Mouse (Mus musculus): ENCODE measurements at regions not wholly inside any gene's neighbourhood (a gene's known extent, or its start where the extent isn't known, plus 50 kb on each side); places are given as distances from the start of the nearest gene placed in this dataset.

DNA sequence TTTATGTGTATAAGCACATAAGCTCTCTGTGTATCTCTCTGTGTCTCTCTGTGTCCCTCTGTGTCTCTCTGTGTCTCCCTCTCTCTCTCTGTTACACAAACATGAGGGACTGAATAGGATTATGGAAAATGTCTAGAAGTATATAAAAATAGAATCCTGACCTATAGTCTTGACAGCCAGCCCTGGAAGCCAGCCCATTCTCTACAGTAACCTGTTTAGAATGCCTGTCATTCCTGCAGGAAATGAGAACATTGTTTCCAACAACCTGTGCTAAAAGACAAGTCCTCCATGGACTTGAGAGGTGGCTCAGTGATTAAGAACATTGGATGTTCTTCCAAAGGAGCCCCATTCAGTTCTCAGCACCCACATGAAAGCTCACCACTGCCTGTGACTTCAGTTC, 714.4 kb downstream of the Tns3 start:
- Histone ChIP-seq H3K27ac (ENCODE audit: low read depth) (no peak overlapping the region), H3K27me3 (ENCODE audit: insufficient read depth, low read length) (no peaks in the 10 kb centered on the region), H3K4me2 (ENCODE audit: low read depth, low read length) (no peak overlapping the region), H3K4me1 (ENCODE audit: insufficient read depth) (no peaks in the 10 kb centered on the region), H3K36me3 (replicated peaks; ENCODE audit: insufficient read depth, low read length) (no peaks in the 10 kb centered on the region), H3K9me3 (ENCODE audit: low read length) (no peaks in the 10 kb centered on the region), H3K4me3 (ENCODE audit: low read depth, low read length) (no peak overlapping the region), H3K9ac (replicated peaks) (no peak overlapping the region)
- ATAC-seq = no peak
- TF ChIP-seq CTCF (IDR thresholded peaks at IDR 0.05; ENCODE audit: low read depth) (no peak), EP300 (IDR thresholded peaks at IDR 0.05; ENCODE audit: low read depth) (no peak)
- DNase-seq = no peak

DNA sequence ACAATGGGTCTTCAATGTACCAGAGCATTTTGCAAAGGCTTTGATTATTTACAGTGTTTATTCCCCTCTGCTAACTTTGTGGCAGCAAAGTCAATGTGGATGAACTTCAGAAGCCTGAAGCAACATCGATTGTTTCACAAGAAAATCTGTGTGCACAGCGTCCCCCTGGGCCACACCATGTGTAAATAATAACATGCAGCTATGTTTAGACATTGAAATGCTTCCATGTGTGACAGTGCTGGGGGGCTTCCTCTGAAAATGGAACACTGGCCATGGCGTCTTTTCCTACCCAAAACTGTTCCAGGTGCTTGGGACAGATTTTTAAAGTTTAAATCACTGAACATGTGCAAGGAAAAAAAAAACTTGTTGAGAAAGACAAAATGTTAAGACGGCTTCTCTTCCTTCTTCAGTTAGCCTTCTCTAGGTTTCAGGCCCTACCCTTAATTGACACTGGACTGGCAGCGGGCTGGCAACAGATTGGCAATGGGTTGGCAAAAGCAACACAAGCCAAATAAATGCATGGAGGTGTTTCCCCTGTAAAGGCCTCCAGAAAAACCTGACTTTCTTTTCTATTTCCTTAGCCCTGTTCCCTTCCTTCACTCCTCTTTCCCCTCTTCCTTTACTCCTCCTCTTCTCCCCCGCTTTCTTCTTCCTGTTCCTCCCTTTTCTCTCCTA, 715.0 kb downstream of the Tns3 start:
- 74% methylated on average over 6 of the region's 6 CpGs for WGBS (ENCODE audit: insufficient replicate concordance)
- Histone ChIP-seq H3K4me3 (ENCODE audit: low read depth, low read length) (no peak overlapping the region), H3K9me3 (ENCODE audit: low read length) (no peaks in the 10 kb centered on the region), H3K36me3 (replicated peaks; ENCODE audit: insufficient read depth, low read length) (no peaks in the 10 kb centered on the region), H3K27ac (ENCODE audit: low read depth) (no peak overlapping the region), H3K4me2 (ENCODE audit: low read depth, low read length) (no peak overlapping the region), H3K9ac (replicated peaks) (no peak overlapping the region), H3K27me3 (ENCODE audit: insufficient read depth, low read length) (no peaks in the 10 kb centered on the region), H3K4me1 (ENCODE audit: insufficient read depth) (no peaks in the 10 kb centered on the region)
- ATAC-seq = no peak
- DNase-seq = no peak
- TF ChIP-seq EP300 (IDR thresholded peaks at IDR 0.05; ENCODE audit: low read depth) = no peak
- TF ChIP-seq CTCF (IDR thresholded peaks at IDR 0.05; ENCODE audit: low read depth) = no peak

DNA sequence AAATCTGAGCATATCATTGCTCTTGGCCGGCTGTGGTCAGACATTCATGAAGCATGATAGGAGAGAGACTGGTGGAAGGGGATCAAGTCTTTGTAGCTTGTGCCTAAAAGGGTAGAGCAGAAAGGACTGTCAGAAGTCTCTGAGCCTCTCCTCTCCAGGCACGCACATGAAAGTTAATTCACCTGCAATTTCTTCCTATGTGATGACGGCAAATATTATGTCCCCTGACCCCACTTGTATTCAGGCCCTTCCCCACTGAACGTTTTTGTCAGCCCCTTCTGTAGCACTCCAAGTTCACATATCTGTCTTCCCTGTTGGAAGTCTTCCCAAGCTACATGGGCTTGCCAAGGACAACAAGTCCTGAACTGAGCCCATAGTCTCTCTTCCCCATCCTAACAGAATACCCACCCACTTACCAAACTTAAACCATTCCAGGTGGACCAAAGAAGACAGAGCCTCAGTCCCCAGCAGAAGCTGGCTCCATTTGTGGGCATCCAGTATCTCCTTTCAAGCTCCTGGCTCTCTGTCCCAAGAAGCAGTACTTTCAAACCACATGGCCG, 719.3 kb downstream of the Tns3 start:
- ATAC-seq (no peak), DNase-seq (no peak)

DNA sequence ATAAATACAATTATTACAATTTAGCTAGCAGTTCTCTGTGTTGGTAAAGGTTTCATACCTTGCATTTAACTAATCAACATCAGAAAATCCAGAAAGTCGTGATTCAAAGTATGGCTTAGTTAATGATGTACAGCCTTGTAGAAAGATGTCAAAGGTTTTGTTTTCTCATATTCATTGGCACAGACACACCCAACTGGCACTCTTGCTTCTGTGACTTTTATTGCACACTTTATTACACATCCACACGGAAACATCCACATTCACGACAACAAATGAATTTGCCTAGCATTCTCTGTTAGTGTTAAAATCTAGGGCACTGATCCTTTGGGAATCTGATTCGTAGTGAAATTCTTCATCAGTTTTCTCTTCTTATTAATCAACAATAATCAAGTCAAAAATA, 720.0 kb downstream of the Tns3 start:
- H3K4me3 ChIP-seq (ENCODE audit: low read depth, low read length) = no peak overlapping the region
- DNase-seq (no peak), ATAC-seq (no peak)

More for the DNA sequence above, 719.3 kb downstream of the Tns3 start:
- WGBS (ENCODE audit: insufficient replicate concordance) = 69% methylated on average over 5 of the region's 5 CpGs
- H3K9me3 ChIP-seq (ENCODE audit: low read length) = no peaks in the 10 kb centered on the region
- H3K36me3 ChIP-seq (replicated peaks; ENCODE audit: insufficient read depth, low read length) = no peaks in the 10 kb centered on the region
- TF ChIP-seq CTCF (IDR thresholded peaks at IDR 0.05; ENCODE audit: low read depth) (no peak), EP300 (IDR thresholded peaks at IDR 0.05; ENCODE audit: low read depth) (no peak)
- no peaks in the 10 kb centered on the region for H3K27me3 ChIP-seq (ENCODE audit: insufficient read depth, low read length)
- no peak overlapping the region for H3K27ac ChIP-seq (ENCODE audit: low read depth)
- no peak overlapping the region for H3K4me3 ChIP-seq (ENCODE audit: low read depth, low read length)
- H3K9ac ChIP-seq (replicated peaks) = no peak overlapping the region
- H3K4me1 ChIP-seq (ENCODE audit: insufficient read depth) = no peaks in the 10 kb centered on the region
- H3K4me2 ChIP-seq (ENCODE audit: low read depth, low read length) = no peak overlapping the region

DNA sequence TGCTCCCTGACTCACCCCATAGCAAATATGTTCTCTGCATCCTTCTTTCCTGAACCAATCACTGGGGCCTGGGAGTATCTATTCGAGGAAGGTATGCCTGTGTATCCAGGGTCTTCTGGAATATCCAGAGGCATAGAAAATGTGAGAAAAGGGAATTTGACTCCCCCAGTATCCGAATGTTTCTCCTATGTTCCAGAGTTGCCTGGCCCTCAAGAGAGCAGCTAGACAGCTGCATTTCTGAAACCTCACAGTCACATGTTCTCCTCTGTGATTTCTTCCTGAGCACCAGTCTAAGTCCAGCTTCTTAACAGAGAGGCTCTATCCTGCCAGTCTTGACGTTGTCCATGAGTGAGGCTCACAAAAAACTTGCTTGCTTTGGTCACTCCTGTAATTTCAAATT, 719.9 kb upstream of the Igfbp3 start:
- Histone ChIP-seq H3K4me2 (ENCODE audit: low read depth, low read length) (no peak overlapping the region), H3K4me1 (ENCODE audit: insufficient read depth) (no peaks in the 10 kb centered on the region), H3K4me3 (ENCODE audit: low read depth, low read length) (no peak overlapping the region), H3K9ac (replicated peaks) (no peak overlapping the region), H3K9me3 (ENCODE audit: low read length) (no peaks in the 10 kb centered on the region), H3K27ac (ENCODE audit: low read depth) (no peak overlapping the region), H3K36me3 (replicated peaks; ENCODE audit: insufficient read depth, low read length) (no peaks in the 10 kb centered on the region), H3K27me3 (ENCODE audit: insufficient read depth, low read length) (no peaks in the 10 kb centered on the region)
- DNase-seq (no peak), ATAC-seq (no peak)
- TF ChIP-seq CTCF (IDR thresholded peaks at IDR 0.05; ENCODE audit: low read depth) = no peak
- 60% methylated on average over 3 of the region's 3 CpGs for WGBS (ENCODE audit: insufficient replicate concordance)

More for the DNA sequence above, 720.0 kb downstream of the Tns3 start:
- 77% methylated on average over 4 of the region's 4 CpGs for WGBS (ENCODE audit: insufficient replicate concordance)
- no peak overlapping the region for H3K27ac ChIP-seq (ENCODE audit: low read depth)
- no peaks in the 10 kb centered on the region for H3K36me3 ChIP-seq (replicated peaks; ENCODE audit: insufficient read depth, low read length)
- H3K9me3 ChIP-seq (ENCODE audit: low read length) = no peaks in the 10 kb centered on the region
- no peaks in the 10 kb centered on the region for H3K27me3 ChIP-seq (ENCODE audit: insufficient read depth, low read length)
- H3K4me1 ChIP-seq (ENCODE audit: insufficient read depth) = no peaks in the 10 kb centered on the region
- TF ChIP-seq EP300 (IDR thresholded peaks at IDR 0.05; ENCODE audit: low read depth) (no peak), CTCF (IDR thresholded peaks at IDR 0.05; ENCODE audit: low read depth) (no peak)
- no peak overlapping the region for H3K4me2 ChIP-seq (ENCODE audit: low read depth, low read length)
- H3K9ac ChIP-seq (replicated peaks) = no peak overlapping the region

DNA sequence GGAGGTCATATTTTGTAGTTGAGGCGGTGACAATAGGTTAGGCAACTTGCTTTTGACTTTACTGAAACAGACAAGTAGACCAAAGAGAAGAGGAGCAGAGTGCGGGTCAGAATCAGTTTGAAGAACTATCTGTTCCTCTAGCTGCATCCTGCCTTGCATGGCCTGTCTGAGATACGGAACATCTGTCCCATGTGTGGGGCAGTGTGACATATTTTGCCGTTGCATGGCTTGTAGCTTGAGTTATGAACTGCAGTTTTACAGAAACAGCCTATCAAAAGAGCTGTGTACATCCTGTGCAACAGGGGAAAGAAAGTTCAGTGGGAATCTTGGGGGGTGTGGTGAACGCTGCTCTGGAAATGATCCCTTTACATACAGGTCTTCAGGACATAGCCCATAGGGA, 718.9 kb upstream of the Igfbp3 start:
- no peak for DNase-seq
- Histone ChIP-seq H3K9me3 (ENCODE audit: low read length) (peaks cover 3% of the 10 kb centered on the region), H3K9ac (replicated peaks) (no peak overlapping the region), H3K36me3 (replicated peaks; ENCODE audit: insufficient read depth, low read length) (no peaks in the 10 kb centered on the region), H3K4me1 (ENCODE audit: insufficient read depth) (no peaks in the 10 kb centered on the region), H3K4me3 (ENCODE audit: low read depth, low read length) (no peak overlapping the region), H3K27ac (ENCODE audit: low read depth) (no peak overlapping the region), H3K4me2 (ENCODE audit: low read depth, low read length) (no peak overlapping the region), H3K27me3 (ENCODE audit: insufficient read depth, low read length) (no peaks in the 10 kb centered on the region)
- ATAC-seq = no peak
- TF ChIP-seq CTCF (IDR thresholded peaks at IDR 0.05; ENCODE audit: low read depth) (no peak), EP300 (IDR thresholded peaks at IDR 0.05; ENCODE audit: low read depth) (no peak)
- WGBS (ENCODE audit: insufficient replicate concordance) = 75% methylated on average over 5 of the region's 5 CpGs
